Mouse (Mus musculus) embryonic facial prominence, embryonic 15.5 days (tissue): ENCODE data around the gene Prdm16. TPM values are rescaled to one million over a fixed set of nuclear protein-coding genes. Genes with fewer than 3 reads are reported as not detected.
A peak's percentile ranks its signal among the peaks of the same experiment; 100 is the strongest.

Source experiments
- ATAC-seq: fragments of 200-750 bp; cut with Nextera tagmentation; 2 replicates; pipeline ENCODE4 v1.8.0; 2017; ENCODE audit warnings: low read depth, moderate TSS enrichment; ENCODE audit not compliant: insufficient number of reproducible peaks, low FRiP score, low TSS enrichment
- H3K27ac ChIP-seq: fragments of 300-500 bp; sonication (generic); replicated peaks from 2 replicates; pipeline ENCODE4 v1.5.1; 2015; ENCODE audit warnings: mild to moderate bottlenecking, inconsistent platforms
- H3K27me3 ChIP-seq: fragments of 300-500 bp; sonication (generic); 2 replicates; pipeline ENCODE4 v1.6.1; 2015; ENCODE audit warnings: inconsistent platforms
- H3K36me3 ChIP-seq: fragments of 300-500 bp; sonication (generic); 2 replicates; pipeline ENCODE4 v1.6.1; 2015; ENCODE audit warnings: mild to moderate bottlenecking, inconsistent platforms
- H3K4me1 ChIP-seq: fragments of 300-500 bp; sonication (generic); 2 replicates; pipeline ENCODE4 v1.6.1; 2015; ENCODE audit warnings: inconsistent platforms
- H3K4me2 ChIP-seq: fragments of 300-500 bp; sonication (generic); replicated peaks from 2 replicates; pipeline ENCODE4 v1.6.1; 2015; ENCODE audit warnings: mild to moderate bottlenecking, inconsistent platforms
- H3K4me3 ChIP-seq: fragments of 300-500 bp; sonication (generic); replicated peaks from 2 replicates; pipeline ENCODE4 v1.5.1; 2015; ENCODE audit warnings: mild to moderate bottlenecking, inconsistent platforms
- H3K9ac ChIP-seq: fragments of 300-500 bp; sonication (generic); 2 replicates; pipeline ENCODE4 v1.6.1; 2015; ENCODE audit warnings: inconsistent platforms
- H3K9me3 ChIP-seq: fragments of 300-500 bp; sonication (generic); replicated peaks from 2 replicates; pipeline ENCODE4 v1.6.1; 2016; ENCODE audit warnings: inconsistent platforms
- WGBS: fragments of 180-500 bp; shearing (Covaris S2); methylation state at CpG from one replicate; pipeline ENCODE4 v1.1.7; 2015; 5-methylcytosine and 5-hydroxymethylcytosine counted together
- polyA plus RNA-seq: library from polyadenylated mRNA; unstranded; fragments of >200 nt; fragmentation: Nextera tagmentation; extraction: Ambion mirVana; gene quantifications from 2 replicates; pipeline ENCODE4 v1.2.1, GENCODE M21; 2015

Gene Prdm16
- polyA plus RNA-seq, 1 experiment from 2014 or later, result 12.5 TPM

DNA sequence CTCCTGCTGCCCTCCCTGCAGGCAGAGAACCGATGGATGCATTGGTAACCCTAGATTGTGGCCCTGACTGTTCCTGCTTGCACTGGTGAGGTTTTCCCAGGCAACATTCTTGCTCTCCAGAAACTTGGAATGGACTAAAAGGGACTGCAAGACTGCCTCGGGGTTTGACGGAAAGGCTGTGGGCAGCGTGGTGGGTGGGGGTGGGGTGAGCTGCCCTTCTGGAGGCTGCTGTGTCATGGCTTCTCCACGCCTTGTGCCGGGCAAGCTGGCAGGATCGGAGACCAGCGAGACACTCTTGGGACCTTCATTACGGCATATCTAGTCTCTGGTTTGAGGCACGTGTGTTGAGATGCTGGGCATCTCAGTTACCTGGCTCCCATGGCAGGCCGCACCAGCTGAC, 237.0 kb downstream of the Prdm16 start:
- no peaks in the 10 kb centered on the region for H3K36me3 ChIP-seq
- no peak overlapping the region for H3K27ac ChIP-seq
- H3K4me2 ChIP-seq, result no peak overlapping the region
- no peak overlapping the region for H3K9ac ChIP-seq
- WGBS, result 81% methylated on average over 11 of the region's 11 CpGs
- H3K9me3 ChIP-seq, result no peaks in the 10 kb centered on the region
- no peaks in the 10 kb centered on the region for H3K27me3 ChIP-seq
- ATAC-seq, result no peak
- H3K4me1 ChIP-seq, result peaks cover 15% of the 10 kb centered on the region; the same call in 1 of the 2 replicates
- H3K4me3 ChIP-seq, result no peak overlapping the region

DNA sequence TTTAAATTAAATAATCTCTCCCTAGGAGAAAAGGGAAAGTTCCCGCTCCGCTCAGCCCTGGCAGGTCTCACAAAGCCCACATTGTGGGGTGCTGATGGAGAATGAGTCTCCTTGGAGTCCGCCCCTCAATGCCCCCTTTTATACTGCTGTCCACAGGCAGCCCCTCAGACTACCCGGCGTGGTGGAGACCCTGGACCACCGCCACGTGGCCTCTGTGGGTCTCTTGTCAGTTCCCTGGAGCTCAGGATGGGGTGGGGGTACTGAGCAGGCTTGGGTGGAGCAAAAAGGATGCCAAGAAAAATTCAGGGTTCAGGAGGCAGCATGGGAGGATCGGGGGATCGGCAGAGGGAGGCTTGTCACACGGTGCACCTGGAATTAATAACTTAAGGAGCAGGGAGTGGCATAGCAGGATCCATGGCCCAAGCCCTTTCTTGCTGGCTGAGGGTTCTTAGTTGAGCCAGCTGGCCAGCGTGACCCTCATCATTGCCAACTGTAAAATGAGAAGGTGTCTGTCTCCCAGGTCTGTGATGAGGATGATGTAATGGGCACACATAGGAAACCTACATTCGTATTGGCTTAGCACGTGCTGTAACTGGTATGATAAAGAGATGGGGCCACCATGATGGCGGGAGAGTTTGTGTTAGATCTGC, 239.9 kb downstream of the Prdm16 start:
- H3K27me3 ChIP-seq, result no peaks in the 10 kb centered on the region
- peaks cover 21% of the 10 kb centered on the region for H3K4me1 ChIP-seq
- H3K4me3 ChIP-seq, result no peak overlapping the region
- H3K27ac ChIP-seq, result 0 out of 2 replicates have a peak overlapping the region, but pooled peaks have one; percentile 30
- no peaks in the 10 kb centered on the region for H3K9me3 ChIP-seq
- H3K36me3 ChIP-seq, result no peaks in the 10 kb centered on the region
- 64% methylated on average over 14 of the region's 14 CpGs for WGBS
- no peak overlapping the region for H3K9ac ChIP-seq
- peak; percentile 63 for ATAC-seq
- no peak overlapping the region for H3K4me2 ChIP-seq

DNA sequence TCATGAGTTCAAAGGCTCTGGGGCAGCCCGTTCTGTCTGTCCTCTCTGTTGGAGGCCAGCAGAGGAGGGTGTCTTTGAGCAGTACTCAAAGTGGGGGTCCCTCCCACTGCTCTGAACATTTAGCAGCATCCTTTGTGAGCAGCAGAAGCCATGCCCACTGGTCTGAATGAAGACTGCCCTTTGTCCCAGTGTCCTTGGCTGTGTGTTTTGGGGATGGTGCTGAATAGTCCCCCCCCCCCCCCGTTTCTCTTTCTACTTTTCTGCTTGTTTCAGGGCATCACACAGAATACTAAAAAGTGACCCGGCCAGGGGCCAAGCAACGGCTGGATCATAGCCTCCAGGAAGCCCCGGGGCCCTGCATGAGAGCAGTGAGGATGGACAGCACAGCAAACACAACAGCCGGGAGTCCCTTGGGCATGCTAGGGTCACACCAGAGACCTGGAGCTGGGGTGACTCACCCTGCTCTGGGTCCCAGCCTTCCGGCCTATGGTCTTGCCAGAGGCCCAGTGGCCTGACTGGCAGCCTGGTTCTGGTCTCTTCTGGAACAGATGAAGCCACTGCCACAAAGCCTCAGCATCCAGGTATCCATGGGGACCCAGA, 242.4 kb downstream of the Prdm16 start:
- H3K27me3 ChIP-seq, result no peaks in the 10 kb centered on the region
- H3K4me2 ChIP-seq, result no peak overlapping the region
- no peaks in the 10 kb centered on the region for H3K9me3 ChIP-seq
- 80% methylated on average over 7 of the region's 7 CpGs for WGBS
- no peak overlapping the region for H3K9ac ChIP-seq
- H3K4me1 ChIP-seq, result peaks cover 31% of the 10 kb centered on the region
- no peak overlapping the region for H3K27ac ChIP-seq
- no peak for ATAC-seq
- no peak overlapping the region for H3K4me3 ChIP-seq
- no peaks in the 10 kb centered on the region for H3K36me3 ChIP-seq

DNA sequence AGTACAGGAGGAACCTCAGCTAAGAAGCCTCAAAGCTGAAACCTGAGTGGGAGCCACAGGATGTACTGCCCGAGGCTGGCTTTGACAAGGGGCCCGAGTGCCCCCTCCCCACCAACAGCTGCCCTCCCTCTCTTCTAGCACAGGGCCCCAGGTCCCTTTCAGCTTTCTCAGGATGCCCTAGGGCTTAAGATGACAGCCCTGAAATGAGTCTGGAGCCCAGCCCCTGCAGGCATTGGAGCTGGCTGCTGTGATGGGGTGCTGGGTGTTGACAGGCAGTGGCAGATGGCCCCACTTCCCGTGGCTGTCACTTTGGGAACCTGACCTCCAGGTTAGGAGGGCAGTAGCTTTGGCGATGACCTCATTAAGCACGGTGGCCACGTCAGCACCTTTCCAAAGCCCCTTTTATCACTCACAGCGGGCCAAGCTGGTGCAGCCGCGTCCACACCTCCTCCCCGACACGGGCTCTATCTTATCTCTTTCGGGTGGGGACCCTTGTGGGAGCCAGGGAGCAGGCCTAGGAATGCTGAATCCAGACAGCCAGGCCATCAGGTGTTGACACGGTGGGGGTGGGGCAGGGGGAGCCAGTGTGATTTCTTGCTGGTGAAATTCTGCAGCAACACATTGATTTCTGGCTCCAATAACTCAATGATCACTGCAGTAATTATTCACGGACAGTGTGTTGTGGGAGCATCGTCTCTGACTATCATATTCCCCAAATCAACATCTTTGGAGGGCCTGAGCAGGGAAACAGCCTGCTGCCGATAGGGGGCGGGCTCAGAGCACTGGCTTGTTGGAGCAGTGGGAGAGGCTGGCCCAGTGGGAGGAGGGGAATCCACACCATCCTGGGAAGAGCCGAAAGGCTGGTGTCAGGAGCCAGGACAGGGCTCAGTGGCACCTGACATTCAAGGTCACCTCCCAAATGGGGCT, 243.2 kb downstream of the Prdm16 start:
- Histone ChIP-seq H3K36me3 (no peaks in the 10 kb centered on the region), H3K4me1 (peaks cover 31% of the 10 kb centered on the region), H3K4me2 (no peak overlapping the region), H3K27ac (no peak overlapping the region), H3K4me3 (no peak overlapping the region), H3K9me3 (no peaks in the 10 kb centered on the region), H3K27me3 (no peaks in the 10 kb centered on the region), H3K9ac (no peak overlapping the region)
- 26% methylated on average over 18 of the region's 18 CpGs for WGBS
- no peak for ATAC-seq

DNA sequence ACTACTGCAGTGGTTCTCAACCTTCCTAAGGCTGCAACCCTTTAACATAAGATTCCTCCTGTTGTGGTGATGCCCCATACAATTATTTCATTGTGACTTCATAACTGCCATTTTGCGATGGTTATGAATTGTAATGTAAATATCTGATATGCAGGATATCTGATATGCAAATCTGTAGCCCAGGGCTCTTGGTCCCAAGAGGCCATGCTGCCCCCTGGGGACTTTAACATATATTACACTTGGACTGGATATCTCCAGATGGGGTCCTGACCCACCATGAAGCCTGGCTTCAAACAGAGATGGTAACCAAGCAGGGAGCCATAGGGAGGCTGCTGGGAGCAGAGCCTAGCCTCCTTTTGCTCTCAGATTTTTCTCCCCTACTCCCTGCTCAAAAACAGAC, 244.0 kb downstream of the Prdm16 start:
- H3K9ac ChIP-seq, result no peak overlapping the region
- no peaks in the 10 kb centered on the region for H3K9me3 ChIP-seq
- H3K27ac ChIP-seq, result no peak overlapping the region
- WGBS, result 45% methylated on average over 1 of the region's 1 CpGs
- H3K4me1 ChIP-seq, result peaks cover 31% of the 10 kb centered on the region
- H3K4me2 ChIP-seq, result no peak overlapping the region
- no peak for ATAC-seq
- no peaks in the 10 kb centered on the region for H3K27me3 ChIP-seq
- H3K36me3 ChIP-seq, result no peaks in the 10 kb centered on the region
- no peak overlapping the region for H3K4me3 ChIP-seq

DNA sequence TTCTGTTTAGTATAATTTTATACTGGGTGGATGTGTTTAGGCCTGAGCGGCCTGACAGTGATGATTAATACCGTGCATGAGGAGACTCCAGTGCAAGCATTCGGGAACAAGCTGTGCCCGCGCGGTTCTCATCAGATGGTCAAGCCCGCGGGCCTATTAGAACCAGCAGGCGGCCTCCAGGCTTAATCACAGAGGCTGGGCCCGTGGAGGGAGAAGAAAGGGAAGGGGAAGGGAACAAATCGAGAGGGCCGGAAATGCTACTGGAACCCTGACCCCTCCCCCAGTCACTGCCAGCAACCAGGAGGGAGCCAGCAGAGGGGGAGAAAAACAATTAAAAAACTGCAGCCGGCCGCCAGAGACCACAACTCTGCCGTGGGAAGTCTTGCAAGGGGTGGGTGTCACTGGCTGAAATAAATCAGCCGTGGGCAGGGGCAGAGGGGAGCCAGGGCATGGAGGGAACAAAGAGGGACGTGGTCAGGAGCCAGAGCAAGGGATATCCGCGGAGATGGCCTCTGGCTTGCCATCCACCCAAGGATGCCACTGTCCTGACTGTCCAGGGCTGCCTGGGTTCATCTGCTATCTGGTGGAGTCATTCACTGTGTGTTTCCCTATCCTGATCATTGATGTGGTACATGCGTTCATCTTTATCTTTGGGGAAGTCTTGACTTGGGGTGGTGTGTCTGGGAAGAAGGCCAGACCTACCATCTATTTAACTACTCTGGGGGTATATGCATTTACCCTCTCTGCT, 246.2 kb downstream of the Prdm16 start:
- H3K4me1 ChIP-seq, result peaks cover 42% of the 10 kb centered on the region
- no peaks in the 10 kb centered on the region for H3K9me3 ChIP-seq
- H3K9ac ChIP-seq, result no peak overlapping the region
- H3K4me3 ChIP-seq, result no peak overlapping the region
- no peak overlapping the region for H3K4me2 ChIP-seq
- 0 out of 2 replicates have a peak, but pooled peaks have one; percentile 29 for ATAC-seq
- no peaks in the 10 kb centered on the region for H3K36me3 ChIP-seq
- WGBS, result 13% methylated on average over 20 of the region's 20 CpGs
- no peaks in the 10 kb centered on the region for H3K27me3 ChIP-seq
- H3K27ac ChIP-seq, result peak overlapping the region; percentile 39; the same call in 1 of the 2 replicates

DNA sequence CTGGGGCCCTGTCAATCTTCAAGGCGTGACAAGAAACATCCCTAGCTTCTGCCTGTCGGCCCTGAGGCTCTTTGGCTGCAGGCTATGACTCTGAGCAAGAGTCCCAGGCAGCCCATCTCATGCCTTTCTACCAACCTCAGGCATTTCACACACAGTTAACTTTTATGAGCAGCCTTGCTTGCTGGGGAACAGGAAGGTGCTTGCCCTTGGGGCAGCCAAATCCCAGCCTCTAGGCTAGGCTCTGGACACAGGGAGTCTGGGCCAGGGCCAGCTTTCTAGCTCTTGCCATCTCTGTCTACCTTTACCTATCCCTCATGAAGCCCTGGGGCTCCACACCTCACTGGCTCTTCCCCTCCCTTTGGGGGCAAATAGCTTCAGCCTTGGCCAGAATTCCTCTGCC, 247.0 kb downstream of the Prdm16 start:
- no peaks in the 10 kb centered on the region for H3K27me3 ChIP-seq
- 78% methylated on average over 2 of the region's 2 CpGs for WGBS
- no peaks in the 10 kb centered on the region for H3K36me3 ChIP-seq
- no peak overlapping the region for H3K4me2 ChIP-seq
- H3K4me1 ChIP-seq, result peaks cover 51% of the 10 kb centered on the region
- H3K27ac ChIP-seq, result no peak overlapping the region
- H3K4me3 ChIP-seq, result no peak overlapping the region
- no peak for ATAC-seq
- no peaks in the 10 kb centered on the region for H3K9me3 ChIP-seq
- H3K9ac ChIP-seq, result no peak overlapping the region

DNA sequence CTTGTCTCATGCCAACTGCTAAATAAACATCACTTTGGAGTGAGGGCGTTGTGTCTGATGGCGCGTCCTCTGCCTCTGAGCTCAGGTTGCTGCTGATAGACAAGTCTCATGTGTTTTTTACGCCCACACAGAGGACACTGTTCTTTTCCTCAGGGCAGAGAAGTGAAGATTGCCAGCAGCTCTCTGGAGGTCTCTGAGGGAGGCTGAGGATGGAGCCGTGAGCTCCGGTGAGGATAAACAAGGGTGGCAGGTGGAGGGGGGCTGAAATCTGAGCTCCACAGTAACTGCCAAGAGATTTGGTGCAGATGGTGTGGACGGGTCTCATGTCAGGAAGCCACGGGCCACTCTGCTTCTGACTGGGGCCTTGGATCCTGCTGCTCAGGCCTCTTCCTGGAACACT, 249.9 kb downstream of the Prdm16 start:
- Histone ChIP-seq H3K4me3 (no peak overlapping the region), H3K4me2 (no peak overlapping the region), H3K4me1 (peaks cover 45% of the 10 kb centered on the region), H3K9ac (no peak overlapping the region), H3K27ac (0 out of 2 replicates have a peak overlapping the region, but pooled peaks have one; percentile 0), H3K9me3 (no peaks in the 10 kb centered on the region), H3K27me3 (no peaks in the 10 kb centered on the region), H3K36me3 (no peaks in the 10 kb centered on the region)
- WGBS, result 26% methylated on average over 8 of the region's 8 CpGs
- peak; percentile 8; the same call in 1 of the 2 replicates for ATAC-seq

DNA sequence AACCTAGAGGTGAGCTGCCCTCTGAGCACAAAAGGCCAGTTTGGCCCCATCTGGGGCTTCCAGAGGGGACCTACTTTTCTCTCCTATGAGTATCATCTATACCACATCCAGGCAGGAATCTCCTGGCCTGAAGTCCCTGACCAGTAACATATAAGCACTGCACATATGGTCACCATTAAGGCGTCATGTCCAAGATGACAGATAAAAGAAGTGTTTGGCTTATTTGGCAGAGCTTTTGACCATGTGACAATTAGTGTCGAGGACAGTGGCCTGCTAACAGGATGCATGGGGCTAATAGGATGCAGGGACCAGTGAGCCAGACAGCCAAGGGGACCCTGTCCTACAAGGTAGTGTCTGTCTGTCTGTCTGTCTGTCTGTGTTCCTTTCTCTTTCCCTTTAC, 250.8 kb downstream of the Prdm16 start:
- no peaks in the 10 kb centered on the region for H3K36me3 ChIP-seq
- H3K9me3 ChIP-seq, result no peaks in the 10 kb centered on the region
- H3K9ac ChIP-seq, result no peak overlapping the region
- WGBS, result 45% methylated on average over 2 of the region's 2 CpGs
- H3K27ac ChIP-seq, result peak overlapping the region; percentile 71
- no peak for ATAC-seq
- no peak overlapping the region for H3K4me3 ChIP-seq
- H3K4me1 ChIP-seq, result peaks cover 40% of the 10 kb centered on the region
- H3K27me3 ChIP-seq, result no peaks in the 10 kb centered on the region
- H3K4me2 ChIP-seq, result no peak overlapping the region

DNA sequence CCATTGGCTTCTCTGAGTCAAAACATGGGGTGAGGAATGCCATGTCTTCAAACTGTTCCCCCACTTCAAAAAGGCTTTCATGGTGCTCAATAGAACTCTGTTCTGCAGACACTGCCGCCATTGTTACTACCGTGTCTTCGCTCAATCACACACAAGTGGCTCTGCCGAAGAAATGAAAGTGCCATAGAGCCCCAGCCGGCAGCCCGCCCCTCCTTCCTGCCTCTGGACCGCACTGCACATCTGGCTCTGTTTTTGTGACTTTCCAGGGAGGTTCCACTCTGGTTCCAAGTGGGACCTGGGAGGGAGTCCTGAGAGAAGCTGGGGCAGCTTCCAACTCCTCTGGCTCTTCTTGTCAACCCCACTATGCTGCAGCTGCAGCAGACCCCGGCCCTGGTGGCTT, 251.5 kb downstream of the Prdm16 start:
- Histone ChIP-seq H3K27me3 (no peaks in the 10 kb centered on the region), H3K4me1 (peaks cover 33% of the 10 kb centered on the region), H3K4me2 (no peak overlapping the region), H3K9ac (no peak overlapping the region), H3K4me3 (no peak overlapping the region), H3K27ac (peak overlapping the region; percentile 71), H3K9me3 (no peaks in the 10 kb centered on the region), H3K36me3 (no peaks in the 10 kb centered on the region)
- 34% methylated on average over 8 of the region's 8 CpGs for WGBS
- ATAC-seq, result no peak

DNA sequence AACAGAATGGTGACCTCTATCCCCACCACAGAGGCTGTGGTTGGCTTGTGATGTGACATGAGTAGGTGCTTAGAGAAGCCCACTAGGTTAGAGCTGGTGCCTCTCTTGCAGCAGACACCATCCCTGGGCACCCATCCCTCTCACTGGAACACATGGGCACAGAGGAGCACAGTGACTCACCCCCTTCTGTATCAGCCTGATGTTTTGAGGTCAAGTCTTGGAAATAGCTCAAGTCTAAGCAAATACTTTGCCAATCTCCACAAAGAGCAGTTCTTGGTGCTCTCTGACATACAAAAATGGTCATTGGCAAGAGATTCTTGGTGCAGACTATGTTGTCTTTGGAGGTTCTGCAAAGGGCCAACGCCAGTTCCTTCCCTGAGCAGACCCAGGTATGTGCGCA, 257.8 kb downstream of the Prdm16 start:
- no peak overlapping the region for H3K27ac ChIP-seq
- H3K4me2 ChIP-seq, result no peak overlapping the region
- 92% methylated on average over 2 of the region's 2 CpGs for WGBS
- no peaks in the 10 kb centered on the region for H3K27me3 ChIP-seq
- no peaks in the 10 kb centered on the region for H3K4me1 ChIP-seq
- no peak overlapping the region for H3K4me3 ChIP-seq
- no peaks in the 10 kb centered on the region for H3K9me3 ChIP-seq
- ATAC-seq, result no peak
- no peak overlapping the region for H3K9ac ChIP-seq
- no peaks in the 10 kb centered on the region for H3K36me3 ChIP-seq
